Mouse (Mus musculus) cerebellum, adult 2 months (tissue): ENCODE results near the gene Babam2.

Source experiments
- CTCF ChIP-seq: fragments of 200-500 bp; IDR thresholded peaks from 2 replicates; pipeline ENCODE4 v1.5.1; 2011; ENCODE audit warnings: low read depth, mild to moderate bottlenecking, control low read depth, low read length, moderate library complexity, borderline replicate concordance; ENCODE audit not compliant: insufficient read depth
- POLR2A ChIP-seq: fragments of 200-500 bp; IDR thresholded peaks from 2 replicates; pipeline ENCODE4 v1.6.1; 2011; ENCODE audit warnings: low read length, control low read depth, borderline replicate concordance; ENCODE audit not compliant: insufficient read depth

- TF ChIP-seq CTCF, result no peak
- TF ChIP-seq POLR2A, result no peak
These were observed 287.0 kb downstream of the Babam2 start for GRCm38 (mm10) chr5:31984369-31984961.
